In genomic region chr1:193655076-193655677, GRCm38 (mm10) we compare ENCODE assay signal across 16 mouse cellular contexts.
DNase-seq lines count a peak whose midpoint lies in the region; ATAC-seq and TF ChIP-seq lines count a peak whose summit lies in the region.
"Had no signal": no experiment of that assay in that cellular context is flagged by ENCODE, and none has a peak within 500 bp of the region (broad histone marks: within the 10 kb centered on the region; RNA-seq: fewer than 3 reads in every experiment).

No protein-coding gene starts in this region.

- H3K4me1 ChIP-seq in heart, adult 2 months (ENCODE audit: control insufficient read depth, insufficient read depth, low read length): peaks cover 2% of the 10 kb centered on the region; the same call in 1 of the 2 replicates
- H3K4me1 ChIP-seq in midbrain, embryonic 15.5 days: no peaks in the 10 kb centered on the region
- H3K4me1 ChIP-seq: hindbrain, embryonic 15.5 days; limb, embryonic 13.5 days; neural tube, embryonic 12.5 days had no signal

- no peaks in the 10 kb centered on the region for H3K27me3 ChIP-seq in heart, adult 2 months (ENCODE audit: control insufficient read depth, insufficient read depth, low read length)
- H3K27me3 ChIP-seq in midbrain, embryonic 15.5 days (replicated peaks): no peaks in the 10 kb centered on the region
- H3K27me3 ChIP-seq: hindbrain, embryonic 15.5 days; limb, embryonic 13.5 days; neural tube, embryonic 12.5 days had no signal

- H3K36me3 ChIP-seq in heart, adult 2 months (ENCODE audit: control insufficient read depth, insufficient read depth, low read length): no peaks in the 10 kb centered on the region
- H3K36me3 ChIP-seq in midbrain, embryonic 15.5 days (replicated peaks): no peaks in the 10 kb centered on the region
- H3K36me3 ChIP-seq: hindbrain, embryonic 15.5 days; limb, embryonic 13.5 days; neural tube, embryonic 12.5 days had no signal

- H3K79me2 ChIP-seq in heart, adult 2 months (replicated peaks; ENCODE audit: control insufficient read depth, insufficient read depth, low read length): no peaks in the 10 kb centered on the region

- TF ChIP-seq POLR2A in heart, adult 2 months (IDR thresholded peaks at IDR 0.05; ENCODE audit: insufficient read depth, low read depth, low read length): no peak

- intact Hi-C loops in heart, adult 2 months (cut with DNase I): no loop called here
- intact Hi-C loops in heart, postnatal 14 days (cut with DNase I): no loop called here

- peak overlapping the region; percentile 6; the same call in 1 of the 2 replicates for H3K4me3 ChIP-seq in heart, adult 2 months
- no peak overlapping the region for H3K4me3 ChIP-seq in midbrain, embryonic 15.5 days
- H3K4me3 ChIP-seq: hindbrain, embryonic 15.5 days; limb, embryonic 13.5 days; neural tube, embryonic 12.5 days had no signal

- TF ChIP-seq EP300 in heart, adult 2 months (IDR thresholded peaks at IDR 0.05; ENCODE audit: insufficient read depth, low read depth, low read length): no peak

- 40% methylated on average over 14 of the region's 14 CpGs for WGBS in heart, adult 2 months
- WGBS in midbrain, embryonic 15.5 days: 51% methylated on average over 14 of the region's 14 CpGs

- H3K9me3 ChIP-seq in midbrain, embryonic 15.5 days: no peaks in the 10 kb centered on the region
- H3K9me3 ChIP-seq: hindbrain, embryonic 15.5 days; limb, embryonic 13.5 days; neural tube, embryonic 12.5 days had no signal

- H3K9ac ChIP-seq in heart, adult 2 months (ENCODE audit: low read depth, low read length): peak overlapping the region; percentile 51
- H3K9ac ChIP-seq in midbrain, embryonic 15.5 days: no peak overlapping the region
- H3K9ac ChIP-seq: hindbrain, embryonic 15.5 days; limb, embryonic 13.5 days; neural tube, embryonic 12.5 days had no signal

- peak overlapping the region; percentile 38 for H3K27ac ChIP-seq in heart, adult 2 months
- H3K27ac ChIP-seq in midbrain, embryonic 15.5 days: 0 out of 2 replicates have a peak overlapping the region, but pooled peaks have one; percentile 2
- H3K27ac ChIP-seq: hindbrain, embryonic 15.5 days; limb, embryonic 13.5 days; macrophage; neural tube, embryonic 12.5 days had no signal

- no peak overlapping the region for H3K4me2 ChIP-seq in midbrain, embryonic 15.5 days
- H3K4me2 ChIP-seq: hindbrain, embryonic 15.5 days; limb, embryonic 13.5 days; neural tube, embryonic 12.5 days had no signal

- 0 out of 2 replicates have a peak, but pooled peaks have one; percentile 20 for ATAC-seq in midbrain, embryonic 15.5 days (replicated peaks)

- peak; percentile 19 to 23 for DNase-seq in heart, adult 2 months
- no peak for DNase-seq in heart, postnatal 14 days
- DNase-seq in adrenal gland, adult 8-10 months: peak; percentile 62
- DNase-seq in heart, adult 9 months (ENCODE audit: low spot score in 2 of 2): peak; percentile 24 to 27
- DNase-seq in thymus, postnatal 10 days (ENCODE audit: low spot score in 2 of 2): no peak
- no peak for DNase-seq in kidney, postnatal 25 days
- DNase-seq in frontal cortex, postnatal 36 days (ENCODE audit: low spot score in 2 of 2): no peak
- DNase-seq: embryo, embryonic 11 days; kidney, postnatal 4 days; right cerebral cortex, postnatal 4 days; thymus, postnatal 14 days had no signal

- TF ChIP-seq CTCF in heart, adult 2 months (IDR thresholded peaks at IDR 0.05): peak; percentile 19; the same call in 1 of the 2 replicates

Comparison
In these comparisons a context has a peak if more than half of its experiments do, and no peak if none do; other contexts are left out.
1. DNase-seq: peak in heart, adult 2 months (2 of 2), adrenal gland, adult 8-10 months (single experiment) and heart, adult 9 months (2 of 2); none in heart, postnatal 14 days (0 of 2), thymus, postnatal 10 days (0 of 2), kidney, postnatal 25 days (0 of 2) and frontal cortex, postnatal 36 days (0 of 2).